In genomic region chr14:73313396-73313795, GRCm38 (mm10) we compare ENCODE assay signal across 12 mouse cellular contexts. TPM values are rescaled to one million over a fixed set of nuclear protein-coding genes. Genes with fewer than 3 reads are reported as not detected.
DNase-seq lines count a peak whose midpoint lies in the region; ATAC-seq and TF ChIP-seq lines count a peak whose summit lies in the region.
"Had no signal": no experiment of that assay in that cellular context is flagged by ENCODE, and none has a peak within 500 bp of the region (broad histone marks: within the 10 kb centered on the region; RNA-seq: fewer than 3 reads in every experiment).

No protein-coding gene starts in this region.

- H3K4me2 ChIP-seq in heart, embryonic 14.5 days (ENCODE audit: low read length) = 0 out of 2 replicates have a peak overlapping the region, but pooled peaks have one; percentile 20
- H3K4me2 ChIP-seq in stomach, embryonic 14.5 days (replicated peaks; ENCODE audit: low read depth, low read length) = no peak overlapping the region
- H3K4me2 ChIP-seq in stomach, postnatal 0 days (replicated peaks; ENCODE audit: low read depth) = no peak overlapping the region
- no peak overlapping the region for H3K4me2 ChIP-seq in limb, embryonic 15.5 days

- no peak overlapping the region for H3K9ac ChIP-seq in heart, embryonic 14.5 days (ENCODE audit: low read length)
- no peak overlapping the region for H3K9ac ChIP-seq in stomach, embryonic 14.5 days (replicated peaks; ENCODE audit: low read depth, low read length)
- no peak overlapping the region for H3K9ac ChIP-seq in stomach, postnatal 0 days (ENCODE audit: low read length)
- H3K9ac ChIP-seq in limb, embryonic 15.5 days = no peak overlapping the region

- intact Hi-C loops in heart, postnatal 36 days (cut with DNase I) = no loop called here

- no peak overlapping the region for H3K27ac ChIP-seq in heart, embryonic 14.5 days (replicated peaks in 1 of 2; ENCODE audit: control insufficient read depth in 1 of 2, insufficient read depth in 1 of 2, low read depth in 2 of 2, low read length in 2 of 2)
- H3K27ac ChIP-seq in stomach, embryonic 14.5 days (ENCODE audit: low read length) = no peak overlapping the region
- H3K27ac ChIP-seq in stomach, postnatal 0 days (replicated peaks) = no peak overlapping the region
- no peak overlapping the region for H3K27ac ChIP-seq in limb, embryonic 15.5 days

- peaks cover 3 to 16% of the 10 kb centered on the region in 2 experiments; a peak in 3 of 4 replicates for H3K4me1 ChIP-seq in heart, embryonic 14.5 days (ENCODE audit: control insufficient read depth in 2 of 2, insufficient read depth in 2 of 2, low read length in 2 of 2)
- no peaks in the 10 kb centered on the region for H3K4me1 ChIP-seq in stomach, embryonic 14.5 days (ENCODE audit: control insufficient read depth, insufficient read depth, low read length)
- no peaks in the 10 kb centered on the region for H3K4me1 ChIP-seq in stomach, postnatal 0 days (replicated peaks; ENCODE audit: control insufficient read depth, insufficient read depth)
- H3K4me1 ChIP-seq in limb, embryonic 15.5 days = no peaks in the 10 kb centered on the region

- TF ChIP-seq EP300 in stomach, postnatal 0 days (optimal IDR thresholded peaks at IDR 0.05) = no peak

- no peak overlapping the region for H3K4me3 ChIP-seq in heart, embryonic 14.5 days (ENCODE audit: control insufficient read depth in 1 of 2, insufficient read depth in 1 of 2, low read depth in 1 of 2, low read length in 2 of 2)
- no peak overlapping the region for H3K4me3 ChIP-seq in stomach, embryonic 14.5 days (ENCODE audit: low read depth, low read length)
- no peak overlapping the region for H3K4me3 ChIP-seq in stomach, postnatal 0 days (ENCODE audit: low read depth, low read length)
- H3K4me3 ChIP-seq in limb, embryonic 15.5 days = no peak overlapping the region

- no peak for TF ChIP-seq CTCF in stomach, postnatal 0 days (IDR thresholded peaks at IDR 0.05; ENCODE audit: low read depth)

- no peak for ATAC-seq in heart, embryonic 14.5 days (ENCODE audit: insufficient number of reproducible peaks, insufficient read depth, low FRiP score, low read depth)
- ATAC-seq in stomach, embryonic 14.5 days (ENCODE audit: insufficient number of reproducible peaks, insufficient read depth, low FRiP score, low read depth) = peak; percentile 58; the same call in 1 of the 2 replicates
- ATAC-seq in stomach, postnatal 0 days (ENCODE audit: low FRiP score, low TSS enrichment) = no peak
- 0 out of 2 replicates have a peak, but pooled peaks have one; percentile 71 for ATAC-seq in limb, embryonic 15.5 days (ENCODE audit: insufficient number of reproducible peaks, low FRiP score, low TSS enrichment, low read depth)
- ATAC-seq: CD4-positive, CD25-positive, alpha-beta regulatory T cell, adult 4 months had no signal

- no peaks in the 10 kb centered on the region for H3K9me3 ChIP-seq in heart, embryonic 14.5 days (ENCODE audit: control insufficient read depth, low read length)
- no peaks in the 10 kb centered on the region for H3K9me3 ChIP-seq in stomach, embryonic 14.5 days (ENCODE audit: control insufficient read depth, low read depth, low read length)
- no peaks in the 10 kb centered on the region for H3K9me3 ChIP-seq in stomach, postnatal 0 days (ENCODE audit: control insufficient read depth, low read length)
- no peaks in the 10 kb centered on the region for H3K9me3 ChIP-seq in limb, embryonic 15.5 days

- WGBS in heart, embryonic 14.5 days = 37% methylated on average over 5 of the region's 5 CpGs
- 26% methylated on average over 5 of the region's 5 CpGs for WGBS in stomach, embryonic 14.5 days
- 40% methylated on average over 5 of the region's 5 CpGs for WGBS in stomach, postnatal 0 days
- 43% methylated on average over 5 of the region's 5 CpGs for WGBS in limb, embryonic 15.5 days

- H3K27me3 ChIP-seq in heart, embryonic 14.5 days (ENCODE audit: control insufficient read depth, insufficient read depth, low read length) = no peaks in the 10 kb centered on the region
- H3K27me3 ChIP-seq in stomach, embryonic 14.5 days (ENCODE audit: control insufficient read depth, insufficient read depth, low read length) = no peaks in the 10 kb centered on the region
- H3K27me3 ChIP-seq in stomach, postnatal 0 days (ENCODE audit: control insufficient read depth, insufficient read depth, low read length) = no peaks in the 10 kb centered on the region
- H3K27me3 ChIP-seq in limb, embryonic 15.5 days = no peaks in the 10 kb centered on the region

- H3K36me3 ChIP-seq in heart, embryonic 14.5 days (ENCODE audit: control insufficient read depth, insufficient read depth, low read length) = no peaks in the 10 kb centered on the region
- no peaks in the 10 kb centered on the region for H3K36me3 ChIP-seq in stomach, embryonic 14.5 days (ENCODE audit: control insufficient read depth, insufficient read depth, low read length)
- H3K36me3 ChIP-seq in stomach, postnatal 0 days (ENCODE audit: control insufficient read depth, insufficient read depth, low read length) = no peaks in the 10 kb centered on the region
- no peaks in the 10 kb centered on the region for H3K36me3 ChIP-seq in limb, embryonic 15.5 days

- no peak for DNase-seq in heart, postnatal 36 days
- DNase-seq in stomach, postnatal 0 days (ENCODE audit: low spot score) = no peak
- no peak for DNase-seq in lung, postnatal 36 days
- no peak for DNase-seq in layer of hippocampus, adult 11-12 months (ENCODE audit: low spot score)
- DNase-seq in adrenal gland, adult 18-20 months (ENCODE audit: low spot score in 2 of 2) = no peak
- DNase-seq: adrenal gland, adult 8-10 months; heart, adult 18-20 months; kidney, adult 11 months had no signal

RNA-seq across cellular contexts. Expression of gene Rb1, which starts 12.2 kb away (rescaled TPM):
- 17.7 and 22.9 TPM in 2 replicates for polyA plus RNA-seq in heart, embryonic 14.5 days (2014; fragmentation: Nextera tagmentation; extraction: Ambion mirVana)
- total RNA-seq in heart, postnatal 36 days (2021) = 10 to 100 TPM; 20.9 to 22.2 TPM
- 22.6 and 28.6 TPM in 2 replicates for polyA plus RNA-seq in stomach, embryonic 14.5 days (2014; fragmentation: Nextera tagmentation; extraction: Ambion mirVana)
- polyA plus RNA-seq in stomach, postnatal 0 days (2015; fragmentation: Nextera tagmentation; extraction: Ambion mirVana) = 13.8 and 15.4 TPM in 2 replicates
- polyA plus RNA-seq in limb, embryonic 15.5 days (2015; fragmentation: Nextera tagmentation; extraction: Ambion mirVana) = 18.0 and 23.2 TPM in 2 replicates
- 10 to 100 TPM; 19.0 to 31.7 TPM for total RNA-seq in adrenal gland, adult 18-20 months (2021)

Comparison
In these comparisons a context has a peak if more than half of its experiments do, and no peak if none do; other contexts are left out.
1. ATAC-seq: peak in stomach, embryonic 14.5 days (single experiment) and limb, embryonic 15.5 days (single experiment); none in heart, embryonic 14.5 days (single experiment) and stomach, postnatal 0 days (single experiment).